Mouse (Mus musculus): Measurements from ENCODE around the gene Tgfbr2. TPM values are rescaled to one million over a fixed set of nuclear protein-coding genes. Genes with fewer than 3 reads are reported as not detected.
"Not testable (repeated sequence)": the region's sequence is repeated elsewhere in the genome, so short reads cannot be mapped to it uniquely, and the experiment has no call there.

The Tgfbr2 gene
- polyA plus RNA-seq, 1 experiment from 2014 or later: 8.9 TPM

GRCm38 (mm10) chr9:116076163-116076562 lies 99.0 kb downstream of the Tgfbr2 start:
- 78% methylated on average over 4 of the region's 4 CpGs for WGBS
- no peak overlapping the region for H3K4me2 ChIP-seq

GRCm38 (mm10) chr9:116071561-116071960 lies 103.6 kb downstream of the Tgfbr2 start:
- ATAC-seq (ENCODE audit: low FRiP score); H3K27ac ChIP-seq; H3K9ac ChIP-seq; H3K4me3 ChIP-seq; H3K9me3 ChIP-seq; H3K4me1 ChIP-seq (replicated peaks); H3K36me3 ChIP-seq; H3K4me2 ChIP-seq; H3K27me3 ChIP-seq: not testable (repeated sequence)
- WGBS: 100% methylated on average over 1 of the region's 1 CpGs

More at GRCm38 (mm10) chr9:116076163-116076562, 99.0 kb downstream of the Tgfbr2 start:
- H3K27ac ChIP-seq: no peak overlapping the region
- H3K9me3 ChIP-seq: no peaks in the 10 kb centered on the region
- no peaks in the 10 kb centered on the region for H3K36me3 ChIP-seq
- H3K27me3 ChIP-seq: no peaks in the 10 kb centered on the region
- H3K4me3 ChIP-seq: no peak overlapping the region
- H3K4me1 ChIP-seq (replicated peaks): 0 out of 2 replicates have a peak, but pooled peaks cover 3% of the 10 kb centered on the region
- no peak for ATAC-seq (ENCODE audit: low FRiP score)
- no peak overlapping the region for H3K9ac ChIP-seq

- no peaks in the 10 kb centered on the region for H3K36me3 ChIP-seq
- no peaks in the 10 kb centered on the region for H3K27me3 ChIP-seq
- no peak overlapping the region for H3K27ac ChIP-seq
- H3K9ac ChIP-seq: no peak overlapping the region
- H3K4me1 ChIP-seq (replicated peaks): no peaks in the 10 kb centered on the region
- WGBS: 90% methylated on average over 17 of the region's 17 CpGs
- no peak for ATAC-seq (ENCODE audit: low FRiP score)
- no peak overlapping the region for H3K4me2 ChIP-seq
- H3K4me3 ChIP-seq: no peak overlapping the region
- H3K9me3 ChIP-seq: no peaks in the 10 kb centered on the region
Observed at GRCm38 (mm10) chr9:116064774-116065173, 110.4 kb downstream of the Tgfbr2 start.

- no peak overlapping the region for H3K4me3 ChIP-seq
- no peaks in the 10 kb centered on the region for H3K36me3 ChIP-seq
- no peak for ATAC-seq (ENCODE audit: low FRiP score)
- no peaks in the 10 kb centered on the region for H3K27me3 ChIP-seq
- H3K27ac ChIP-seq: no peak overlapping the region
- no peaks in the 10 kb centered on the region for H3K9me3 ChIP-seq
- H3K4me1 ChIP-seq (replicated peaks): peaks cover 6% of the 10 kb centered on the region; the same call in 1 of the 2 replicates
- no peak overlapping the region for H3K9ac ChIP-seq
- no peak overlapping the region for H3K4me2 ChIP-seq
- 15% methylated on average over 4 of the region's 4 CpGs for WGBS
Observed at GRCm38 (mm10) chr9:116060691-116061090, 114.5 kb downstream of the Tgfbr2 start.

GRCm38 (mm10) chr9:116059156-116059555 lies 116.0 kb downstream of the Tgfbr2 start:
- ATAC-seq (ENCODE audit: low FRiP score): no peak
- Histone ChIP-seq H3K9me3 (no peaks in the 10 kb centered on the region), H3K36me3 (no peaks in the 10 kb centered on the region), H3K27me3 (no peaks in the 10 kb centered on the region), H3K4me3 (no peak overlapping the region), H3K27ac (no peak overlapping the region), H3K4me2 (no peak overlapping the region), H3K4me1 (replicated peaks) (peaks cover 6% of the 10 kb centered on the region; the same call in 1 of the 2 replicates), H3K9ac (no peak overlapping the region)
- WGBS: 70% methylated on average over 4 of the region's 4 CpGs

GRCm38 (mm10) chr9:116058475-116058874 lies 116.7 kb downstream of the Tgfbr2 start:
- no peak for ATAC-seq (ENCODE audit: low FRiP score)
- no peak overlapping the region for H3K4me3 ChIP-seq
- no peaks in the 10 kb centered on the region for H3K9me3 ChIP-seq
- H3K4me1 ChIP-seq (replicated peaks): peaks cover 6% of the 10 kb centered on the region; the same call in 1 of the 2 replicates
- H3K9ac ChIP-seq: no peak overlapping the region
- H3K27me3 ChIP-seq: no peaks in the 10 kb centered on the region
- no peaks in the 10 kb centered on the region for H3K36me3 ChIP-seq
- WGBS: 92% methylated on average over 4 of the region's 4 CpGs
- no peak overlapping the region for H3K27ac ChIP-seq
- no peak overlapping the region for H3K4me2 ChIP-seq

GRCm38 (mm10) chr9:116053976-116054375 lies 121.2 kb downstream of the Tgfbr2 start:
- WGBS: 82% methylated on average over 8 of the region's 8 CpGs
- ATAC-seq (ENCODE audit: low FRiP score): no peak

GRCm38 (mm10) chr9:116049985-116050384 lies 125.2 kb downstream of the Tgfbr2 start:
- H3K9ac ChIP-seq: no peak overlapping the region
- H3K4me1 ChIP-seq (replicated peaks): no peaks in the 10 kb centered on the region
- no peak overlapping the region for H3K4me3 ChIP-seq
- H3K36me3 ChIP-seq: no peaks in the 10 kb centered on the region
- H3K4me2 ChIP-seq: no peak overlapping the region
- ATAC-seq (ENCODE audit: low FRiP score): no peak
- H3K9me3 ChIP-seq: no peaks in the 10 kb centered on the region
- 85% methylated on average over 1 of the region's 1 CpGs for WGBS
- H3K27ac ChIP-seq: no peak overlapping the region
- no peaks in the 10 kb centered on the region for H3K27me3 ChIP-seq

More at GRCm38 (mm10) chr9:116053976-116054375, 121.2 kb downstream of the Tgfbr2 start:
- no peak overlapping the region for H3K9ac ChIP-seq
- H3K27ac ChIP-seq: no peak overlapping the region
- H3K27me3 ChIP-seq: no peaks in the 10 kb centered on the region
- no peaks in the 10 kb centered on the region for H3K9me3 ChIP-seq
- no peaks in the 10 kb centered on the region for H3K36me3 ChIP-seq
- H3K4me1 ChIP-seq (replicated peaks): peaks cover 1% of the 10 kb centered on the region; the same call in 1 of the 2 replicates
- no peak overlapping the region for H3K4me3 ChIP-seq
- no peak overlapping the region for H3K4me2 ChIP-seq

GRCm38 (mm10) chr9:116041787-116042186 lies 133.4 kb downstream of the Tgfbr2 start:
- no peak overlapping the region for H3K4me3 ChIP-seq
- H3K9me3 ChIP-seq: no peaks in the 10 kb centered on the region
- H3K36me3 ChIP-seq: no peaks in the 10 kb centered on the region
- peak; percentile 52; the same call in 1 of the 2 replicates for ATAC-seq (ENCODE audit: low FRiP score)
- 9% methylated on average over 3 of the region's 3 CpGs for WGBS
- no peaks in the 10 kb centered on the region for H3K27me3 ChIP-seq
- peaks cover 5% of the 10 kb centered on the region; the same call in 1 of the 2 replicates for H3K4me1 ChIP-seq (replicated peaks)
- no peak overlapping the region for H3K4me2 ChIP-seq
- no peak overlapping the region for H3K27ac ChIP-seq
- no peak overlapping the region for H3K9ac ChIP-seq

GRCm38 (mm10) chr9:116041369-116041768 lies 133.8 kb downstream of the Tgfbr2 start:
- no peak overlapping the region for H3K27ac ChIP-seq
- ATAC-seq (ENCODE audit: low FRiP score): no peak
- no peak overlapping the region for H3K9ac ChIP-seq
- H3K4me2 ChIP-seq: no peak overlapping the region
- WGBS: 69% methylated on average over 4 of the region's 4 CpGs
- no peaks in the 10 kb centered on the region for H3K9me3 ChIP-seq
- H3K4me3 ChIP-seq: no peak overlapping the region
- no peaks in the 10 kb centered on the region for H3K36me3 ChIP-seq
- H3K4me1 ChIP-seq (replicated peaks): peaks cover 5% of the 10 kb centered on the region; the same call in 1 of the 2 replicates
- H3K27me3 ChIP-seq: no peaks in the 10 kb centered on the region

- ATAC-seq (ENCODE audit: low FRiP score); H3K4me3 ChIP-seq; H3K9ac ChIP-seq; H3K4me1 ChIP-seq (replicated peaks); H3K4me2 ChIP-seq; H3K9me3 ChIP-seq; H3K27me3 ChIP-seq; H3K27ac ChIP-seq; H3K36me3 ChIP-seq: not testable (repeated sequence)
- WGBS: 94% methylated on average over 14 of the region's 14 CpGs
Observed at GRCm38 (mm10) chr9:116040852-116041251, 134.3 kb downstream of the Tgfbr2 start.

- Histone ChIP-seq H3K27me3 (no peaks in the 10 kb centered on the region), H3K27ac (no peak overlapping the region), H3K9me3 (no peaks in the 10 kb centered on the region), H3K4me1 (replicated peaks) (peaks cover 5% of the 10 kb centered on the region; the same call in 1 of the 2 replicates), H3K36me3 (no peaks in the 10 kb centered on the region), H3K4me2 (no peak overlapping the region), H3K4me3 (no peak overlapping the region), H3K9ac (no peak overlapping the region)
- WGBS: 94% methylated on average over 4 of the region's 4 CpGs
- ATAC-seq (ENCODE audit: low FRiP score): no peak
Observed at GRCm38 (mm10) chr9:116039981-116040380, 135.2 kb downstream of the Tgfbr2 start.

- Histone ChIP-seq H3K4me2 (no peak overlapping the region), H3K4me3 (no peak overlapping the region), H3K27me3 (no peaks in the 10 kb centered on the region), H3K9me3 (no peaks in the 10 kb centered on the region), H3K9ac (no peak overlapping the region), H3K27ac (no peak overlapping the region), H3K4me1 (replicated peaks) (peaks cover 5% of the 10 kb centered on the region; the same call in 1 of the 2 replicates), H3K36me3 (no peaks in the 10 kb centered on the region)
- 79% methylated on average over 6 of the region's 6 CpGs for WGBS
- no peak for ATAC-seq (ENCODE audit: low FRiP score)
Observed at GRCm38 (mm10) chr9:116038275-116038674, 136.9 kb downstream of the Tgfbr2 start.

Measured in hindbrain, embryonic 13.5 days (tissue).